Mouse (Mus musculus): Measurements from ENCODE around the gene Cacna1d.

Cacna1d gene

GRCm38 (mm10) chr14:30208156-30208555, 283.1 kb downstream of the Cacna1d start:
- no peak for DNase-seq (ENCODE audit: low spot score in 2 of 2)

DNA sequence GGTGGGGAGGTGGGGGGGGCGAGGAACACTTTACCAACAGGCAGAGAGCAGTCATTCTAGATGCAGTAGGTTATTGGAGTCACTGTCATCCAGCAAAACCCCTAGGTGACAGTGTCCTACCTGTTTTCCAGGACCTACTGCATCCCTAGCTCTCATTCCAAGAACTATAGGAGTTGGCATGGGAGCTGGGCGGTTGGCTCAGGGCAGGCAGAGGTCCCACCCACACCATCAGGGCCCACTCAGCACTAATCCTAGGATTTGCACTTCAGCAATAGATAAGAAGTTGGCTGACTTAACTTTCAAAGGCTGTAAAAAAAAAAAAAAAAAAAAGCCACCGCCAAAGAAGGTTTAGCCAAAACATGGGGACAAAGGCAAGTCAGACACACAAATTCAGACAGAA, 285.4 kb downstream of the Cacna1d start:
- no peak for DNase-seq (ENCODE audit: low spot score in 2 of 2)

GRCm38 (mm10) chr14:30204526-30204925, 286.7 kb downstream of the Cacna1d start:
- DNase-seq (ENCODE audit: low spot score in 2 of 2), result no peak

- no peak for DNase-seq (ENCODE audit: low spot score in 2 of 2)
Observed at GRCm38 (mm10) chr14:30200310-30200709, 290.9 kb downstream of the Cacna1d start.

DNA sequence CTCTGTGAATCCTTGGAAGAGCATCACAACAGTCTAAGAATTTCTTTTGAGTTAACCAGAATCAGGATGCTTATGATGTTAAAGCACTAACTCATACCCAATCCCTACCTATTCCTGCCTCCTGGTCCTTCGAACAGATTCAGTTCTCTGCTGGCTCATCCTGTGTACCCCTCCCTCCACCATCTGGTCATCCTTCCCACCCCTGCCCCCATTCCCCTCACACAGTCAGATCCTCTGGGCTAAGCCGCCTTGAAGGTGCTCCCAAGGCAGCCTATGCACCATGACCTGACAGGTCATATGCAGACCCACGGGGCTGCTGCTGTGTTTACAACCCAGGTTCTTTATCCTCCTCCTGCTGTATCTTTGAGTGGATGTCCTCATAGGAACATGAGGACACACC, 292.4 kb downstream of the Cacna1d start:
- no peak for DNase-seq (ENCODE audit: low spot score in 2 of 2)

- no peak for DNase-seq (ENCODE audit: low spot score in 2 of 2)
Observed at GRCm38 (mm10) chr14:30198116-30198515, 293.1 kb downstream of the Cacna1d start.

GRCm38 (mm10) chr14:30196959-30197358, 294.3 kb downstream of the Cacna1d start:
- DNase-seq (ENCODE audit: low spot score in 2 of 2), result no peak

DNA sequence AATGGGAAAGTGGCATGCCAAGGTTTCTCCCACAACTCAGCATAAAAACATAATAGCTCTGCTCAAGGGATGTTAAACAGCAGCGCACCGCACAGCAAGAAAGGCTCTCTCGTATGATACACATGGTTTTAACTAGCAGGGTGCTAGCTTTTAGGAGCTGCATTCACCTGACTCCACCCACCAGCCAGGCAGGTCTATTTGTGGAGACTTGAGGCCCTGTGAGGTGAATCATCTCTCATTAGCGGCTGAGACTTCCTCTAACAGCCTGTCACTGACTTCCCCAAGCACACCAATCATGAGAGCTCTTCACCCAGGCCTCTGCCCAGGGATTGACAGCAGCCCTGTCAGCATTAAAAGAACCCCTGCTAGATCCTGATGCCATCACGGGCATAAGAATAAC, 295.0 kb downstream of the Cacna1d start:
- peak; percentile 51 for DNase-seq (ENCODE audit: low spot score in 2 of 2)

- DNase-seq (ENCODE audit: low spot score in 2 of 2), result no peak
Observed at GRCm38 (mm10) chr14:30190308-30190971, 300.8 kb downstream of the Cacna1d start.

GRCm38 (mm10) chr14:30185616-30186274, 305.5 kb downstream of the Cacna1d start:
- no peak for DNase-seq (ENCODE audit: low spot score in 2 of 2)

DNA sequence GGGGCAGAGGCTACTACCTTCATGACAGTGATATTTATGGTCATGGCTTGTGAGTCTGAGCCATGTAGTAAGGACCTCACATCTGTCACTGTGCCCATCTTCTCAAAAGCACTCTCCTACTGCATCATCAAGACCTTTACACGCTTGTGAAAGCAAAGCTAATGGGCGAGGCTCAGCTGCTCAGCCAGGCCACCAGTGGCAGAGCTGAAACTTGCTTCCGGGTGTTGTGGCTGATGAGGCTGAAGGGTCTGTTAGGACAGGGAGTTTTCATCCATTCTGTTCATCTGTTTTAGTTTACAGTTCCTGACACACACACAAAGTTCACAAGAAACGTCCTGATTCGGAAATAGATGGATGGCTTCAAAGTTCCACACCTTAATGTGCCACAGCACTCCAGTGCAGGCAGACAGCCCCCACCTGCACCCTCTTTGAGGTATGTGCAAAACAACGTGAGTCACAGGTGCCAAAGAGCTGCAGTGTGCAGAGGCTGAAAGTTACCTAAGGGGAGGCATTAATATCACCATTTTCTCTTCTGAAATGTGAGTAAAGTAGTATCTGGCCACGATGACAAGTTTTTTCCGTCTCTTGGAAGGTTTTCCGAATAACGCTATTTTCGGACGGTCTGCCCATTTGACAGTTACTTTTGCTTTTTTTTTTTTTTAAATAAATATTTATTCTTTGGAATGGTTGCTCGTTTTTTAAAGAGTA, 306.7 kb downstream of the Cacna1d start:
- DNase-seq (ENCODE audit: low spot score in 2 of 2), result no peak

DNA sequence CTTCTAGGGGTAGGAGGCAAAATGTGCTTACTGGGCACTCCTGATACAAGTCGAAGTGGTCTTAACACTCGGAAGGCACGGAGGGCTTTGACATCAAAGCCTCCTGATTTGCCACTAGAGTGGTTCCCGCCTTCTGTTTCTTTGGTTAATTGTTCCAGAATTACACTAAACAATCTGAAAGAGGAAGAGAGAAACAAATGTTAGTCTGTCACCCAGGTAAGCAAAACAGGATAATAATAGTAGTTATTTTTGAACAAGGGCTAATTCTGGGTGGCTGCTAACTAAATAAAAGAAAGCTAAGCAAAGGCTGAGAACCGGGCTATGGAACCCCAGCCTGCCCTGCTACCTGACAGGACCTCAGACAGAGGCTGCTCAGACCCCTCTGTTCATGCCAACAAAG, 307.2 kb downstream of the Cacna1d start:
- DNase-seq (ENCODE audit: low spot score in 2 of 2), result no peak

- DNase-seq (ENCODE audit: low spot score in 2 of 2), result no peak
Observed at GRCm38 (mm10) chr14:30182624-30183524, 308.4 kb downstream of the Cacna1d start.

DNA sequence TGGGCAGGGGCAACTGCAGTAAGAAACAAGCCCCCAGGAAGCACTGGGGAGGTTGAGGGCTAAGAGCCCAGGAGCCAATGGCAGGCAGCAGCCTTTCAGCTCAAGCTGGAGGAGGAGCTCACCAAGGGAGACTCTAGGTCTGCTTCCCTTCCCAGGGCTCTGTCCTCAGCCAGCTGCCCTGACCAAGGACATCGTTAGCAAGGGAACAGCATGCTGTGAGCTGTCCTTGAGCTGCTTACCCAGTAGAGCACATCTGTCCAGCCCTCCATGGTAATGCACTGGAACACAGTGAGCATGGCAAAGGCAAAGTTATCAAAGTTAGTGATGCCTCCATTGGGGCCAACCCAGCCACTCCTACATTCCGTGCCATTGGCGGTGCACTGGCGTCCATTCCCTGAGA, 312.9 kb downstream of the Cacna1d start:
- DNase-seq (ENCODE audit: low spot score in 2 of 2), result no peak

- peak; percentile 15 for DNase-seq (ENCODE audit: low spot score in 2 of 2)
Observed at GRCm38 (mm10) chr14:30177850-30178249, 313.4 kb downstream of the Cacna1d start.

DNA sequence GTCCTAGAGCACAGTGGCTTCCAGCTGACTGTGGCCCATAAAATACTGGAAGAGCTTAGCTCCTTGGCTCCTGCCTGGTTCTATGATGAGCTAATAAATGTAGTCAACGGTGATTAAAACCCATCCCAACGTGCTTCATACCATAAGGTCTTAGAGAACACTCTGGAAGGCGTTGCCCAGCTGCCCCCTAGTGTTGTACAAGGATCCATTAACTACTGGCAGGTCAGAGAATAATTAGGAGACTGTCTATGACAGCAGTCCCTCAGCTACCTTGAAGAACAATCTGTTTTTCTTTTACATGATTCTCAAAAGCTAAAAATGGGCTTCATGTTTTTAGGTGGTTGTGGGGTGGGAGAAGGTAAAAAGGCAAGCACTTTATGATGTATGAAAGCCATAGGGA, 315.9 kb downstream of the Cacna1d start:
- no peak for DNase-seq (ENCODE audit: low spot score in 2 of 2)

- peak in 1 of 2 experiments; percentile 6 for DNase-seq (ENCODE audit: low spot score in 2 of 2)
Observed at GRCm38 (mm10) chr14:30172821-30173755, 318.2 kb downstream of the Cacna1d start.

GRCm38 (mm10) chr14:30171593-30171992, 319.7 kb downstream of the Cacna1d start:
- DNase-seq (ENCODE audit: low spot score in 2 of 2), result no peak

- DNase-seq (ENCODE audit: low spot score in 2 of 2), result no peak
Observed at GRCm38 (mm10) chr14:30171008-30171407, 320.2 kb downstream of the Cacna1d start.

DNA sequence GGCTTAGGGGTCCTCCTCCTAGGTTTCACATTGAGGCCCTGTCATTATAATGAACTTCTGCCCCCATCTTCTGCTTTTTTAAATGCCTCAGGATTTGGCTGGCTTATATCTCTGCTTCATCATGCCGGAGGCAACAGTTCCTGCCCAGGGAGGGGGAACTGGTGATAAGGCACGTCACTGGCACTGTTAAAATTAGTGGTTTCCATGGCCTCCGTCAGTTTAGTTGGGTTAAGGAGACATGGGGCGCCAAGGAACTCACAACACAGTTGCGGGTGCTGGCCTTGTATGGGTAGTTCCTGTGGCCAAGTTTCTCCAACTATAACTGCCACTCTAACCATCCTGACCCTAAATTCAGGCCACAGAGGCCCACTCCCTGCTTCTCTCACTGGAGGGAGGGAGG, 321.8 kb downstream of the Cacna1d start:
- DNase-seq (ENCODE audit: low spot score in 2 of 2), result no peak

DNA sequence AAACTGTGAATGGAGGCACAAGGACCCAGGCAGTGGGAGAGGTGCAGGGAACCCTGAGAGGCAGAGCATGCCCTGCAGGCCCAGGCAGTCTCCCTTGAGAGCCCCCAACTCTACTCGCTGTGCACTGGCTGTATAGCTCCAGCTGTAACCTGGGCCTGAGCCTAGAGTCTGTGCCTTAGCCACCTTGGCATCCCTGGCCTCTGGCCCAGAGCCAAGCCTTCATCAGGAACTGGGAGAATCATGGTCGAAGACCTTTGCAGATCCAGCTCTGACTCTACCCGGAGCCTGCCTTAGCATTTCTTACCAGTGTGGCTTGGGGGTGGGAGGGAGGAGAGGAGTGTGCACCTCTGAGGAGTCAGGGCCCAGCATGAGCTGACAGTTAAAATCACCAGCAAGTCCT, 322.4 kb downstream of the Cacna1d start:
- DNase-seq (ENCODE audit: low spot score in 2 of 2), result no peak
